Mouse (Mus musculus): ENCODE measurements around the gene Ndufs8.

The Ndufs8 gene

GRCm38 (mm10) chr19:3903648-3904362 is 8.8 kb downstream of the Ndufs8 start:
- DNase-seq: no peak

GRCm38 (mm10) chr19:3902966-3903365 is 9.6 kb downstream of the Ndufs8 start:
- DNase-seq: no peak

- DNase-seq: no peak
Observed at GRCm38 (mm10) chr19:3899618-3900017, 13.0 kb downstream of the Ndufs8 start.

- DNase-seq: no peak
Observed at GRCm38 (mm10) chr19:3898952-3899351, 13.6 kb downstream of the Ndufs8 start.

GRCm38 (mm10) chr19:3897557-3897956 is 15.0 kb downstream of the Ndufs8 start:
- DNase-seq: no peak

- no peak for DNase-seq
Observed at GRCm38 (mm10) chr19:3896208-3896607, 16.4 kb downstream of the Ndufs8 start.

- DNase-seq: no peak
Observed at GRCm38 (mm10) chr19:3895171-3895631, 17.4 kb downstream of the Ndufs8 start.

GRCm38 (mm10) chr19:3894294-3894693 is 18.3 kb downstream of the Ndufs8 start:
- no peak for DNase-seq

GRCm38 (mm10) chr19:3893545-3894116 is 18.9 kb downstream of the Ndufs8 start:
- no peak for DNase-seq

GRCm38 (mm10) chr19:3890181-3890580 is 22.4 kb downstream of the Ndufs8 start:
- DNase-seq: no peak

- no peak for DNase-seq
Observed at GRCm38 (mm10) chr19:3889096-3889495, 23.5 kb downstream of the Ndufs8 start.

- DNase-seq: no peak
Observed at GRCm38 (mm10) chr19:3884325-3884990, 28.1 kb downstream of the Ndufs8 start.

- no peak for DNase-seq
Observed at GRCm38 (mm10) chr19:3882214-3882613, 30.4 kb downstream of the Ndufs8 start.

GRCm38 (mm10) chr19:3880054-3880848 is 32.3 kb downstream of the Ndufs8 start:
- no peak for DNase-seq

GRCm38 (mm10) chr19:3875045-3875444 is 37.5 kb downstream of the Ndufs8 start:
- no peak for DNase-seq

GRCm38 (mm10) chr19:3872373-3872772 is 40.2 kb downstream of the Ndufs8 start:
- no peak for DNase-seq

GRCm38 (mm10) chr19:3871468-3871867 is 41.1 kb downstream of the Ndufs8 start:
- DNase-seq: no peak

GRCm38 (mm10) chr19:3868290-3868689 is 44.3 kb downstream of the Ndufs8 start:
- DNase-seq: no peak

- DNase-seq: no peak
Observed at GRCm38 (mm10) chr19:3864960-3865359, 47.6 kb downstream of the Ndufs8 start.

GRCm38 (mm10) chr19:3862713-3863112 is 49.9 kb downstream of the Ndufs8 start:
- no peak for DNase-seq
